ENCODE assay signal across 22 mouse cellular contexts in genomic region chr10:7861259-7861936, GRCm38 (mm10). TPM values are rescaled to one million over a fixed set of nuclear protein-coding genes. Genes with fewer than 3 reads are reported as not detected.
DNase-seq lines count a peak whose midpoint lies in the region; ATAC-seq lines count a peak whose summit lies in the region.
"Had no signal": no experiment of that assay in that cellular context is flagged by ENCODE, and none has a peak within 500 bp of the region (broad histone marks: within the 10 kb centered on the region; RNA-seq: fewer than 3 reads in every experiment).

No protein-coding gene starts in this region.

- H3K9me3 ChIP-seq in lung, embryonic 16.5 days (ENCODE audit: control insufficient read depth, low read length): no peaks in the 10 kb centered on the region
- no peaks in the 10 kb centered on the region for H3K9me3 ChIP-seq in limb, embryonic 11.5 days (ENCODE audit: control insufficient read depth, low read length)
- H3K9me3 ChIP-seq: forebrain, embryonic 15.5 days; liver, embryonic 15.5 days; neural tube, embryonic 12.5 days had no signal

- DNase-seq in cerebellum, postnatal 10 days: peak; percentile 40 to 58
- no peak for DNase-seq in cerebellum, adult 18-20 months
- DNase-seq in lung, postnatal 14 days: no peak
- DNase-seq in limb, embryonic 11.5 days (ENCODE audit: low spot score): peak; percentile 17
- no peak for DNase-seq in heart, postnatal 4 days
- no peak for DNase-seq in thymus, postnatal 10 days (ENCODE audit: low spot score in 2 of 2)
- DNase-seq in heart, adult 18-20 months: no peak
- DNase-seq: adrenal gland, postnatal 25 days; cerebellum, adult 11-12 months; gastrocnemius, postnatal 25 days; kidney, adult 8-10 months; kidney, postnatal 14 days; left cerebral cortex, postnatal 4 days; thymus, postnatal 36 days had no signal

- no peak overlapping the region for H3K9ac ChIP-seq in lung, embryonic 16.5 days (ENCODE audit: low read length)
- H3K9ac ChIP-seq in limb, embryonic 11.5 days (ENCODE audit: low read length): no peak overlapping the region
- H3K9ac ChIP-seq: forebrain, embryonic 15.5 days; liver, embryonic 15.5 days; neural tube, embryonic 12.5 days had no signal

- H3K4me3 ChIP-seq in lung, embryonic 16.5 days (ENCODE audit: low read length): no peak overlapping the region
- no peak overlapping the region for H3K4me3 ChIP-seq in limb, embryonic 11.5 days (ENCODE audit: low read depth, low read length)
- H3K4me3 ChIP-seq: forebrain, embryonic 15.5 days; liver, embryonic 15.5 days; neural tube, embryonic 12.5 days had no signal

- no peaks in the 10 kb centered on the region; the same call in 1 of the 2 replicates for H3K27me3 ChIP-seq in lung, embryonic 16.5 days (ENCODE audit: control insufficient read depth, insufficient read depth, low read depth, low read length)
- no peaks in the 10 kb centered on the region; the same call in 1 of the 2 replicates for H3K27me3 ChIP-seq in limb, embryonic 11.5 days (ENCODE audit: control insufficient read depth, insufficient read depth, low read length)
- H3K27me3 ChIP-seq: forebrain, embryonic 15.5 days; neural tube, embryonic 12.5 days had no signal

- H3K4me2 ChIP-seq in lung, embryonic 16.5 days (ENCODE audit: low read depth, low read length): no peak overlapping the region
- no peak overlapping the region for H3K4me2 ChIP-seq in limb, embryonic 11.5 days (ENCODE audit: low read depth, severe bottlenecking)
- H3K4me2 ChIP-seq: forebrain, embryonic 15.5 days; liver, embryonic 15.5 days; midbrain, embryonic 11.5 days; neural tube, embryonic 12.5 days had no signal

- no peak overlapping the region for H3K27ac ChIP-seq in lung, embryonic 16.5 days (ENCODE audit: low read length)
- no peak overlapping the region for H3K27ac ChIP-seq in limb, embryonic 11.5 days (replicated peaks; ENCODE audit: low read depth, low read length)
- H3K27ac ChIP-seq: forebrain, embryonic 15.5 days; hindbrain, postnatal 0 days; liver, embryonic 15.5 days; macrophage; neural tube, embryonic 12.5 days had no signal

- 66% methylated on average over 14 of the region's 14 CpGs for WGBS in lung, embryonic 16.5 days
- 89% methylated on average over 14 of the region's 14 CpGs for WGBS in limb, embryonic 11.5 days

- no peaks in the 10 kb centered on the region for H3K4me1 ChIP-seq in lung, embryonic 16.5 days (replicated peaks; ENCODE audit: control insufficient read depth, insufficient read depth, low read length)
- no peaks in the 10 kb centered on the region for H3K4me1 ChIP-seq in limb, embryonic 11.5 days (ENCODE audit: control insufficient read depth, insufficient read depth, low read length)
- H3K4me1 ChIP-seq: forebrain, embryonic 15.5 days; liver, embryonic 15.5 days; neural tube, embryonic 12.5 days had no signal

- H3K36me3 ChIP-seq in lung, embryonic 16.5 days (ENCODE audit: control insufficient read depth, insufficient read depth, low read length): no peaks in the 10 kb centered on the region
- H3K36me3 ChIP-seq in limb, embryonic 11.5 days (ENCODE audit: control insufficient read depth, insufficient read depth, low read length): no peaks in the 10 kb centered on the region
- H3K36me3 ChIP-seq: forebrain, embryonic 15.5 days; liver, embryonic 15.5 days; neural tube, embryonic 12.5 days had no signal

- peak; percentile 17; the same call in 1 of the 2 replicates for ATAC-seq in lung, embryonic 16.5 days (ENCODE audit: low read depth)
- no peak for ATAC-seq in limb, embryonic 11.5 days (ENCODE audit: insufficient number of reproducible peaks, low FRiP score, low TSS enrichment, low read depth)
- ATAC-seq: CD4-positive, CD25-positive, alpha-beta regulatory T cell, adult 4 months; forebrain, embryonic 15.5 days; hindbrain, postnatal 0 days had no signal

RNA-seq across cellular contexts. Expression of gene Zc3h12d, which starts 29.1 kb away (rescaled TPM):
- polyA plus RNA-seq in lung, embryonic 16.5 days (2015; fragmentation: Nextera tagmentation; extraction: Ambion mirVana): 0.06 and 0.13 TPM in 2 replicates
- polyA plus RNA-seq in limb, embryonic 11.5 days (2014; fragmentation: Nextera tagmentation; extraction: Ambion mirVana): 0.07 TPM in 2 replicates
- total RNA-seq in heart, postnatal 4 days (2021): under 1 TPM; 0.20 to 0.26 TPM
- total RNA-seq in heart, adult 18-20 months (2021): 1 to 10 TPM in 1 of 2 experiments, under 1 TPM in 1; 0.15 to 1.0 TPM
- polyA plus RNA-seq: midbrain, embryonic 11.5 days had no signal

Comparison
In these comparisons a context has a peak if more than half of its experiments do, and no peak if none do; other contexts are left out.
1. DNase-seq: peak in cerebellum, postnatal 10 days (2 of 2) and limb, embryonic 11.5 days (single experiment); none in cerebellum, adult 18-20 months (0 of 2), lung, postnatal 14 days (single experiment), heart, postnatal 4 days (single experiment), thymus, postnatal 10 days (0 of 2) and heart, adult 18-20 months (0 of 2).